In genomic region chr11:105445741-105446140, GRCm38 (mm10) we compare ENCODE assay signal across 35 mouse cellular contexts. TPM values are rescaled to one million over a fixed set of nuclear protein-coding genes. Genes with fewer than 3 reads are reported as not detected.
DNase-seq lines count a peak whose midpoint lies in the region; ATAC-seq and TF ChIP-seq lines count a peak whose summit lies in the region.
"Had no signal": no experiment of that assay in that cellular context is flagged by ENCODE, and none has a peak within 500 bp of the region (broad histone marks: within the 10 kb centered on the region; RNA-seq: fewer than 3 reads in every experiment).

No protein-coding gene starts in this region.

- no peak overlapping the region for H3K27ac ChIP-seq in forebrain, embryonic 12.5 days
- H3K27ac ChIP-seq in forebrain, postnatal 0 days (ENCODE audit: low read depth, low read length): no peak overlapping the region
- H3K27ac ChIP-seq in midbrain, postnatal 0 days (ENCODE audit: low read depth, low read length): no peak overlapping the region
- no peak overlapping the region for H3K27ac ChIP-seq in midbrain, embryonic 13.5 days
- H3K27ac ChIP-seq in heart, embryonic 10.5 days: no peak overlapping the region
- H3K27ac ChIP-seq: embryonic facial prominence, embryonic 13.5 days; heart, embryonic 13.5 days; hindbrain, embryonic 15.5 days; kidney, embryonic 15.5 days; layer of hippocampus, adult 2 months; limb, embryonic 12.5 days; lung, embryonic 15.5 days; midbrain, embryonic 10.5 days had no signal

- no peaks in the 10 kb centered on the region for H3K27me3 ChIP-seq in forebrain, embryonic 12.5 days
- H3K27me3 ChIP-seq in forebrain, postnatal 0 days (ENCODE audit: insufficient read depth, low read length): no peaks in the 10 kb centered on the region
- no peaks in the 10 kb centered on the region for H3K27me3 ChIP-seq in midbrain, postnatal 0 days (ENCODE audit: insufficient read depth, low read length)
- no peaks in the 10 kb centered on the region; the same call in 1 of the 2 replicates for H3K27me3 ChIP-seq in midbrain, embryonic 13.5 days
- H3K27me3 ChIP-seq in heart, embryonic 10.5 days (ENCODE audit: insufficient read depth, poor library complexity, severe bottlenecking): no peaks in the 10 kb centered on the region
- H3K27me3 ChIP-seq: embryonic facial prominence, embryonic 13.5 days; heart, embryonic 13.5 days; hindbrain, embryonic 15.5 days; kidney, embryonic 15.5 days; limb, embryonic 12.5 days; lung, embryonic 15.5 days had no signal

- no peak overlapping the region for H3K9ac ChIP-seq in forebrain, embryonic 12.5 days
- no peak overlapping the region for H3K9ac ChIP-seq in forebrain, postnatal 0 days
- no peak overlapping the region for H3K9ac ChIP-seq in midbrain, postnatal 0 days (replicated peaks; ENCODE audit: low read length, poor library complexity, severe bottlenecking)
- no peak overlapping the region for H3K9ac ChIP-seq in midbrain, embryonic 13.5 days (replicated peaks)
- H3K9ac ChIP-seq: embryonic facial prominence, embryonic 13.5 days; heart, embryonic 13.5 days; hindbrain, embryonic 15.5 days; kidney, embryonic 15.5 days; limb, embryonic 12.5 days; lung, embryonic 15.5 days had no signal

- H3K4me2 ChIP-seq in forebrain, embryonic 12.5 days: no peak overlapping the region
- H3K4me2 ChIP-seq in forebrain, postnatal 0 days (ENCODE audit: low read depth): no peak overlapping the region
- no peak overlapping the region for H3K4me2 ChIP-seq in midbrain, postnatal 0 days (ENCODE audit: low read depth, low read length, poor library complexity, severe bottlenecking)
- no peak overlapping the region for H3K4me2 ChIP-seq in midbrain, embryonic 13.5 days (replicated peaks)
- H3K4me2 ChIP-seq: embryonic facial prominence, embryonic 13.5 days; heart, embryonic 13.5 days; hindbrain, embryonic 15.5 days; kidney, embryonic 15.5 days; limb, embryonic 12.5 days; lung, embryonic 15.5 days had no signal

- H3K9me3 ChIP-seq in forebrain, embryonic 12.5 days: no peaks in the 10 kb centered on the region
- H3K9me3 ChIP-seq in forebrain, postnatal 0 days (ENCODE audit: low read length): no peaks in the 10 kb centered on the region
- H3K9me3 ChIP-seq in midbrain, postnatal 0 days (ENCODE audit: low read length): no peaks in the 10 kb centered on the region
- no peaks in the 10 kb centered on the region for H3K9me3 ChIP-seq in midbrain, embryonic 13.5 days
- no peaks in the 10 kb centered on the region for H3K9me3 ChIP-seq in heart, embryonic 10.5 days
- H3K9me3 ChIP-seq: embryonic facial prominence, embryonic 13.5 days; heart, embryonic 13.5 days; hindbrain, embryonic 15.5 days; kidney, embryonic 15.5 days; limb, embryonic 12.5 days; lung, embryonic 15.5 days; midbrain, embryonic 10.5 days had no signal

- TF ChIP-seq CTCF in forebrain, postnatal 0 days (IDR thresholded peaks at IDR 0.05; ENCODE audit: low read depth): no peak
- TF ChIP-seq CTCF in midbrain, postnatal 0 days (IDR thresholded peaks at IDR 0.05): no peak

- intact Hi-C loops in left cerebral cortex, postnatal 10 days (cut with DNase I): no loop called here

- no peaks in the 10 kb centered on the region for H3K4me1 ChIP-seq in forebrain, embryonic 12.5 days
- H3K4me1 ChIP-seq in forebrain, postnatal 0 days (ENCODE audit: insufficient read depth): no peaks in the 10 kb centered on the region
- H3K4me1 ChIP-seq in midbrain, postnatal 0 days (ENCODE audit: insufficient read depth, low read length): no peaks in the 10 kb centered on the region
- H3K4me1 ChIP-seq in midbrain, embryonic 13.5 days (replicated peaks): 0 out of 2 replicates have a peak, but pooled peaks cover 3% of the 10 kb centered on the region
- peaks cover 41% of the 10 kb centered on the region for H3K4me1 ChIP-seq in heart, embryonic 10.5 days
- H3K4me1 ChIP-seq: hindbrain, embryonic 15.5 days had no signal

- no peaks in the 10 kb centered on the region for H3K36me3 ChIP-seq in forebrain, embryonic 12.5 days (replicated peaks)
- no peaks in the 10 kb centered on the region for H3K36me3 ChIP-seq in forebrain, postnatal 0 days (ENCODE audit: insufficient read depth)
- no peaks in the 10 kb centered on the region for H3K36me3 ChIP-seq in midbrain, postnatal 0 days (ENCODE audit: insufficient read depth, low read length)
- no peaks in the 10 kb centered on the region for H3K36me3 ChIP-seq in midbrain, embryonic 13.5 days
- no peaks in the 10 kb centered on the region for H3K36me3 ChIP-seq in heart, embryonic 10.5 days
- H3K36me3 ChIP-seq: embryonic facial prominence, embryonic 13.5 days; heart, embryonic 13.5 days; hindbrain, embryonic 15.5 days; kidney, embryonic 15.5 days; limb, embryonic 12.5 days; lung, embryonic 15.5 days; midbrain, embryonic 10.5 days had no signal

- 76% methylated on average over 5 of the region's 5 CpGs for WGBS in forebrain, embryonic 12.5 days
- 57% methylated on average over 5 of the region's 5 CpGs for WGBS in forebrain, postnatal 0 days
- 66% methylated on average over 5 of the region's 5 CpGs for WGBS in midbrain, postnatal 0 days
- 55% methylated on average over 5 of the region's 5 CpGs for WGBS in midbrain, embryonic 13.5 days
- 91% methylated on average over 5 of the region's 5 CpGs for WGBS in heart, embryonic 10.5 days

- H3K4me3 ChIP-seq in forebrain, embryonic 12.5 days (replicated peaks): no peak overlapping the region
- no peak overlapping the region for H3K4me3 ChIP-seq in forebrain, postnatal 0 days (ENCODE audit: low read depth, low read length)
- H3K4me3 ChIP-seq in midbrain, postnatal 0 days (ENCODE audit: low read depth, low read length): no peak overlapping the region
- no peak overlapping the region for H3K4me3 ChIP-seq in midbrain, embryonic 13.5 days (replicated peaks)
- H3K4me3 ChIP-seq in heart, embryonic 10.5 days: no peak overlapping the region
- H3K4me3 ChIP-seq: embryonic facial prominence, embryonic 13.5 days; erythroblast, embryonic 14.5 days; heart, embryonic 13.5 days; hindbrain, embryonic 15.5 days; kidney, embryonic 15.5 days; layer of hippocampus, adult 2 months; limb, embryonic 12.5 days; lung, embryonic 15.5 days; midbrain, embryonic 10.5 days had no signal

- no peak for DNase-seq in forebrain, postnatal 0 days
- DNase-seq in midbrain, postnatal 0 days (ENCODE audit: low spot score): peak; percentile 39
- peak; percentile 19 for DNase-seq in cerebellum, adult 9-10 months
- DNase-seq in cerebellum, postnatal 36 days: peak; percentile 53 to 60
- DNase-seq in heart, embryonic 10.5 days (ENCODE audit: low spot score): no peak
- DNase-seq in left cerebral cortex, postnatal 10 days (ENCODE audit: extremely low spot score in 1 of 2, low spot score in 2 of 2): no peak
- DNase-seq: adrenal gland, postnatal 25 days; gastrocnemius, postnatal 36 days; heart, adult 18-20 months; heart, postnatal 10 days; kidney, adult 18-20 months; layer of hippocampus, postnatal 36 days; thymus, postnatal 4 days had no signal

- ATAC-seq in forebrain, embryonic 12.5 days (ENCODE audit: low FRiP score): peak; percentile 4; the same call in 1 of the 2 replicates
- ATAC-seq in forebrain, postnatal 0 days: no peak
- no peak for ATAC-seq in midbrain, postnatal 0 days (ENCODE audit: low FRiP score)
- ATAC-seq in midbrain, embryonic 13.5 days: no peak
- ATAC-seq: CD4-positive, CD25-positive, alpha-beta regulatory T cell, adult 4 months had no signal

RNA-seq across cellular contexts. Expression of gene March10, which starts 10.8 kb away (rescaled TPM):
- polyA plus RNA-seq in forebrain, embryonic 12.5 days (2016; fragmentation: Nextera tagmentation; extraction: Ambion mirVana): 0.19 TPM in 1 of 2 replicates, not detected in the other
- total RNA-seq in forebrain, postnatal 0 days (2014; rRNA removed): 0.38 TPM in 2 replicates
- polyA plus RNA-seq in forebrain, postnatal 0 days (2015; fragmentation: Nextera tagmentation; extraction: Ambion mirVana): 0.36 and 0.58 TPM in 2 replicates
- 0.57 and 0.77 TPM in 2 replicates for total RNA-seq in midbrain, postnatal 0 days (2014; rRNA removed)
- 0.69 and 0.94 TPM in 2 replicates for polyA plus RNA-seq in midbrain, postnatal 0 days (2015; fragmentation: Nextera tagmentation; extraction: Ambion mirVana)
- polyA plus RNA-seq in midbrain, embryonic 13.5 days (2015; fragmentation: Nextera tagmentation; extraction: Ambion mirVana): 0.26 and 0.99 TPM in 2 replicates
- polyA plus RNA-seq in heart, embryonic 10.5 days (2016; fragmentation: Nextera tagmentation; extraction: Ambion mirVana): 0.23 and 0.40 TPM in 2 replicates
- 1 to 10 TPM in 1 of 2 experiments, under 1 TPM in 1; 0.97 to 1.8 TPM for total RNA-seq in left cerebral cortex, postnatal 10 days (2021)
- total RNA-seq: adrenal gland, adult 18-20 months; adrenal gland, postnatal 25 days; gastrocnemius, adult 18-20 months; gastrocnemius, postnatal 36 days; heart, adult 18-20 months; heart, postnatal 10 days; hematopoietic stem cell, adult 5-6 weeks; liver, adult 2 months; megakaryocyte progenitor cell, adult 5-6 weeks; monocyte, adult 5-6 weeks had no signal
- polyA plus RNA-seq: CD4-positive, CD25-positive, alpha-beta regulatory T cell, adult 4 months; embryonic facial prominence, embryonic 13.5 days; erythroblast, embryonic 14.5 days; forebrain, embryonic 11.5 days; intestine, embryonic 14.5 days; limb, embryonic 12.5 days; liver, adult 2 months; liver, embryonic 16.5 days; midbrain, embryonic 10.5 days; thymus, postnatal 0 days had no signal

Comparison
In these comparisons a context has a peak if more than half of its experiments do, and no peak if none do; other contexts are left out.
1. DNase-seq: peak in midbrain, postnatal 0 days (single experiment), cerebellum, adult 9-10 months (single experiment) and cerebellum, postnatal 36 days (2 of 2); none in forebrain, postnatal 0 days (single experiment), heart, embryonic 10.5 days (single experiment) and left cerebral cortex, postnatal 10 days (0 of 2).